Mouse (Mus musculus) midbrain, embryonic 13.5 days (tissue): ENCODE measurements around the gene Birc2. TPM values are rescaled to one million over a fixed set of nuclear protein-coding genes. Genes with fewer than 3 reads are reported as not detected.

Experiments
- ATAC-seq: fragments of 200-750 bp; cut with Nextera tagmentation; 2 replicates; pipeline ENCODE4 v1.8.0; 2017; ENCODE audit warnings: mild to moderate bottlenecking, moderate TSS enrichment, moderate library complexity
- H3K27ac ChIP-seq: fragments of 300-500 bp; sonication (generic); 2 replicates; pipeline ENCODE4 v1.5.1; 2015; ENCODE audit warnings: inconsistent platforms, mild to moderate bottlenecking, moderate library complexity
- H3K27me3 ChIP-seq: fragments of 300-500 bp; sonication (generic); 2 replicates; pipeline ENCODE4 v1.6.1; 2015; ENCODE audit warnings: mild to moderate bottlenecking, inconsistent platforms
- H3K36me3 ChIP-seq: fragments of 300-500 bp; sonication (generic); 2 replicates; pipeline ENCODE4 v1.6.1; 2015; ENCODE audit warnings: mild to moderate bottlenecking, inconsistent platforms
- H3K4me1 ChIP-seq: fragments of 300-500 bp; sonication (generic); replicated peaks from 2 replicates; pipeline ENCODE4 v1.6.1; 2015; ENCODE audit warnings: inconsistent platforms
- H3K4me2 ChIP-seq: fragments of 300-500 bp; sonication (generic); replicated peaks from 2 replicates; pipeline ENCODE4 v1.6.1; 2015; ENCODE audit warnings: moderate library complexity, mild to moderate bottlenecking, inconsistent platforms
- H3K4me3 ChIP-seq: fragments of 300-500 bp; sonication (generic); replicated peaks from 2 replicates; pipeline ENCODE4 v1.5.1; 2015; ENCODE audit warnings: mild to moderate bottlenecking, inconsistent platforms
- H3K9ac ChIP-seq: fragments of 300-500 bp; sonication (generic); replicated peaks from 2 replicates; pipeline ENCODE4 v1.6.1; 2015; ENCODE audit warnings: mild to moderate bottlenecking, inconsistent platforms
- H3K9me3 ChIP-seq: fragments of 300-500 bp; sonication (generic); 2 replicates; pipeline ENCODE4 v1.6.1; 2016; ENCODE audit warnings: mild to moderate bottlenecking, inconsistent platforms
- WGBS: fragments of 180-500 bp; shearing (Covaris S2); methylation state at CpG from one replicate; pipeline ENCODE4 v1.1.7; 2015; 5-methylcytosine and 5-hydroxymethylcytosine counted together
- polyA plus RNA-seq: library from polyadenylated mRNA; unstranded; fragments of >200 nt; fragmentation: Nextera tagmentation; extraction: Ambion mirVana; gene quantifications from 2 replicates; pipeline ENCODE4 v1.2.1, GENCODE M21; 2015

The Birc2 gene
- polyA plus RNA-seq, 1 experiment from 2014 or later = 50.7 TPM

GRCm38 (mm10) chr9:7836331-7836730 is 533 bp downstream of the Birc2 start:
- Histone ChIP-seq H3K27ac (peak overlapping the region; percentile 98), H3K4me3 (peak overlapping the region; percentile 70), H3K36me3 (peaks cover 13% of the 10 kb centered on the region), H3K4me2 (peak overlapping the region; percentile 62), H3K9ac (peak overlapping the region; percentile 82), H3K9me3 (no peaks in the 10 kb centered on the region), H3K27me3 (no peaks in the 10 kb centered on the region), H3K4me1 (peaks cover 42% of the 10 kb centered on the region)
- WGBS = under 1% methylated on average over 16 of the region's 16 CpGs
- ATAC-seq = peak; percentile 24

GRCm38 (mm10) chr9:7835302-7835701 is 1.6 kb downstream of the Birc2 start:
- WGBS = 96% methylated on average over 1 of the region's 1 CpGs

GRCm38 (mm10) chr9:7833421-7833820 is 3.4 kb downstream of the Birc2 start:
- Histone ChIP-seq H3K27ac (0 out of 2 replicates have a peak overlapping the region, but pooled peaks have one; percentile 2), H3K27me3 (no peaks in the 10 kb centered on the region), H3K36me3 (peaks cover 13% of the 10 kb centered on the region), H3K4me2 (peak overlapping the region; percentile 32), H3K4me3 (0 out of 2 replicates have a peak overlapping the region, but pooled peaks have one; percentile 1), H3K9ac (0 out of 2 replicates have a peak overlapping the region, but pooled peaks have one; percentile 28), H3K4me1 (peaks cover 60% of the 10 kb centered on the region), H3K9me3 (no peaks in the 10 kb centered on the region)
- WGBS = 92% methylated on average over 6 of the region's 6 CpGs
- ATAC-seq = no peak

More at GRCm38 (mm10) chr9:7835302-7835701, 1.6 kb downstream of the Birc2 start:
- ATAC-seq = no peak
- Histone ChIP-seq H3K4me1 (peaks cover 50% of the 10 kb centered on the region), H3K27me3 (no peaks in the 10 kb centered on the region), H3K9me3 (no peaks in the 10 kb centered on the region), H3K4me3 (no peak overlapping the region), H3K9ac (no peak overlapping the region), H3K4me2 (no peak overlapping the region), H3K36me3 (peaks cover 13% of the 10 kb centered on the region), H3K27ac (no peak overlapping the region)

- H3K4me3 ChIP-seq = no peak overlapping the region; the same call in 1 of the 2 replicates
- H3K9me3 ChIP-seq = no peaks in the 10 kb centered on the region
- H3K27ac ChIP-seq = no peak overlapping the region
- ATAC-seq = peak; percentile 53; the same call in 1 of the 2 replicates
- peaks cover 45% of the 10 kb centered on the region for H3K4me1 ChIP-seq
- no peak overlapping the region for H3K9ac ChIP-seq
- peaks cover 23% of the 10 kb centered on the region for H3K36me3 ChIP-seq
- H3K4me2 ChIP-seq = peak overlapping the region; percentile 34
- H3K27me3 ChIP-seq = no peaks in the 10 kb centered on the region
- WGBS = 80% methylated on average over 9 of the region's 9 CpGs
Measured at GRCm38 (mm10) chr9:7829531-7830528, 7.0 kb downstream of the Birc2 start.

GRCm38 (mm10) chr9:7828706-7829105 is 8.2 kb downstream of the Birc2 start:
- ATAC-seq = no peak
- Histone ChIP-seq H3K36me3 (peaks cover 21% of the 10 kb centered on the region), H3K4me1 (peaks cover 37% of the 10 kb centered on the region), H3K9me3 (no peaks in the 10 kb centered on the region), H3K27me3 (no peaks in the 10 kb centered on the region), H3K9ac (no peak overlapping the region), H3K27ac (no peak overlapping the region), H3K4me2 (no peak overlapping the region), H3K4me3 (no peak overlapping the region)
- 96% methylated on average over 4 of the region's 4 CpGs for WGBS

- H3K27me3 ChIP-seq = no peaks in the 10 kb centered on the region
- no peak overlapping the region for H3K27ac ChIP-seq
- H3K4me2 ChIP-seq = no peak overlapping the region
- H3K9me3 ChIP-seq = no peaks in the 10 kb centered on the region
- no peak for ATAC-seq
- H3K36me3 ChIP-seq = peaks cover 30% of the 10 kb centered on the region
- H3K9ac ChIP-seq = no peak overlapping the region
- 95% methylated on average over 5 of the region's 5 CpGs for WGBS
- H3K4me1 ChIP-seq = peaks cover 6% of the 10 kb centered on the region
- no peak overlapping the region for H3K4me3 ChIP-seq
Measured at GRCm38 (mm10) chr9:7824916-7825315, 11.9 kb downstream of the Birc2 start.

- 90% methylated on average over 3 of the region's 3 CpGs for WGBS
- peaks cover 46% of the 10 kb centered on the region for H3K36me3 ChIP-seq
- no peak overlapping the region for H3K4me3 ChIP-seq
- ATAC-seq = no peak
- no peaks in the 10 kb centered on the region for H3K9me3 ChIP-seq
- H3K27me3 ChIP-seq = no peaks in the 10 kb centered on the region
- no peaks in the 10 kb centered on the region for H3K4me1 ChIP-seq
- no peak overlapping the region for H3K27ac ChIP-seq
- H3K9ac ChIP-seq = no peak overlapping the region
- no peak overlapping the region for H3K4me2 ChIP-seq
Measured at GRCm38 (mm10) chr9:7822758-7823157, 14.1 kb downstream of the Birc2 start.

- H3K4me3 ChIP-seq = no peak overlapping the region
- no peak for ATAC-seq
- no peak overlapping the region for H3K4me2 ChIP-seq
- H3K36me3 ChIP-seq = no peaks in the 10 kb centered on the region
- no peak overlapping the region for H3K27ac ChIP-seq
- no peak overlapping the region for H3K9ac ChIP-seq
- no peaks in the 10 kb centered on the region for H3K4me1 ChIP-seq
- no peaks in the 10 kb centered on the region for H3K27me3 ChIP-seq
- H3K9me3 ChIP-seq = 0 out of 2 replicates have a peak, but pooled peaks cover 3% of the 10 kb centered on the region
- 71% methylated on average over 5 of the region's 5 CpGs for WGBS
Measured at GRCm38 (mm10) chr9:7805101-7805506, 31.8 kb downstream of the Birc2 start.

- Histone ChIP-seq H3K4me3 (no peak overlapping the region), H3K4me2 (no peak overlapping the region), H3K9ac (no peak overlapping the region), H3K4me1 (peaks cover 6% of the 10 kb centered on the region; the same call in 1 of the 2 replicates), H3K27me3 (no peaks in the 10 kb centered on the region), H3K9me3 (no peaks in the 10 kb centered on the region), H3K27ac (no peak overlapping the region), H3K36me3 (peaks cover 9% of the 10 kb centered on the region)
- 94% methylated on average over 3 of the region's 3 CpGs for WGBS
- no peak for ATAC-seq
Measured at GRCm38 (mm10) chr9:7798555-7798954, 38.3 kb downstream of the Birc2 start.

GRCm38 (mm10) chr9:7797542-7797941 is 39.3 kb downstream of the Birc2 start:
- Histone ChIP-seq H3K9ac (no peak overlapping the region), H3K4me1 (peaks cover 6% of the 10 kb centered on the region; the same call in 1 of the 2 replicates), H3K36me3 (peaks cover 15% of the 10 kb centered on the region), H3K27me3 (no peaks in the 10 kb centered on the region), H3K9me3 (no peaks in the 10 kb centered on the region), H3K4me3 (no peak overlapping the region), H3K27ac (no peak overlapping the region), H3K4me2 (no peak overlapping the region)
- 93% methylated on average over 2 of the region's 2 CpGs for WGBS
- no peak for ATAC-seq

GRCm38 (mm10) chr9:7796129-7796864 is 40.6 kb downstream of the Birc2 start:
- 53% methylated on average over 6 of the region's 6 CpGs for WGBS
- H3K27ac ChIP-seq = no peak overlapping the region; the same call in 1 of the 2 replicates

GRCm38 (mm10) chr9:7795581-7795980 is 41.3 kb downstream of the Birc2 start:
- Histone ChIP-seq H3K4me2 (no peak overlapping the region), H3K4me3 (no peak overlapping the region), H3K9ac (no peak overlapping the region), H3K36me3 (peaks cover 30% of the 10 kb centered on the region), H3K9me3 (no peaks in the 10 kb centered on the region), H3K4me1 (peaks cover 6% of the 10 kb centered on the region; the same call in 1 of the 2 replicates), H3K27ac (no peak overlapping the region), H3K27me3 (no peaks in the 10 kb centered on the region)
- ATAC-seq = no peak

More at GRCm38 (mm10) chr9:7796129-7796864, 40.6 kb downstream of the Birc2 start:
- no peak overlapping the region for H3K4me3 ChIP-seq
- no peaks in the 10 kb centered on the region for H3K27me3 ChIP-seq
- H3K4me1 ChIP-seq = peaks cover 6% of the 10 kb centered on the region; the same call in 1 of the 2 replicates
- no peak overlapping the region for H3K4me2 ChIP-seq
- H3K9ac ChIP-seq = no peak overlapping the region
- H3K36me3 ChIP-seq = peaks cover 23% of the 10 kb centered on the region
- ATAC-seq = peak; percentile 78
- no peaks in the 10 kb centered on the region for H3K9me3 ChIP-seq
